Mouse (Mus musculus): ENCODE results near the gene Dock2. TPM values are rescaled to one million over a fixed set of nuclear protein-coding genes. Genes with fewer than 3 reads are reported as not detected.

Dock2 gene
- polyA plus RNA-seq, 1 experiment = 8.7 TPM

GRCm38 (mm10) chr11:34395802-34396201 is 387.9 kb downstream of the Dock2 start:
- DNase-seq = no peak
- 78% methylated on average over 3 of the region's 3 CpGs for WGBS
- Histone ChIP-seq H3K4me1 (ENCODE audit: control insufficient read depth, insufficient read depth, low read length) (no peaks in the 10 kb centered on the region), H3K4me3 (replicated peaks; ENCODE audit: extremely low read depth, low read depth, low read length) (no peak overlapping the region)
- TF ChIP-seq CTCF (IDR thresholded peaks at IDR 0.05; ENCODE audit: insufficient read depth, low read length) (no peak), POLR2A (IDR thresholded peaks at IDR 0.05; ENCODE audit: borderline replicate concordance, extremely low read depth, low read depth, low read length) (no peak)

- no peak for TF ChIP-seq CTCF (IDR thresholded peaks at IDR 0.05; ENCODE audit: insufficient read depth, low read length)
- TF ChIP-seq POLR2A (IDR thresholded peaks at IDR 0.05; ENCODE audit: borderline replicate concordance, extremely low read depth, low read depth, low read length) = no peak
- 36% methylated on average over 4 of the region's 4 CpGs for WGBS
- Histone ChIP-seq H3K4me1 (ENCODE audit: control insufficient read depth, insufficient read depth, low read length) (no peaks in the 10 kb centered on the region), H3K4me3 (replicated peaks; ENCODE audit: extremely low read depth, low read depth, low read length) (no peak overlapping the region)
- no peak for DNase-seq
Measured at GRCm38 (mm10) chr11:34392105-34392504, 391.6 kb downstream of the Dock2 start.

GRCm38 (mm10) chr11:34389261-34390116 is 394.2 kb downstream of the Dock2 start:
- DNase-seq = no peak
- Histone ChIP-seq H3K4me1 (ENCODE audit: control insufficient read depth, insufficient read depth, low read length) (no peaks in the 10 kb centered on the region), H3K4me3 (replicated peaks; ENCODE audit: extremely low read depth, low read depth, low read length) (no peak overlapping the region)
- TF ChIP-seq POLR2A (IDR thresholded peaks at IDR 0.05; ENCODE audit: borderline replicate concordance, extremely low read depth, low read depth, low read length) (no peak), CTCF (IDR thresholded peaks at IDR 0.05; ENCODE audit: insufficient read depth, low read length) (no peak)
- 71% methylated on average over 6 of the region's 6 CpGs for WGBS

- H3K4me1 ChIP-seq (ENCODE audit: control insufficient read depth, insufficient read depth, low read length) = no peaks in the 10 kb centered on the region
- H3K4me3 ChIP-seq (replicated peaks; ENCODE audit: extremely low read depth, low read depth, low read length) = no peak overlapping the region
- DNase-seq = no peak
- 50% methylated on average over 1 of the region's 1 CpGs for WGBS
- no peak for TF ChIP-seq CTCF (IDR thresholded peaks at IDR 0.05; ENCODE audit: insufficient read depth, low read length)
- no peak for TF ChIP-seq POLR2A (IDR thresholded peaks at IDR 0.05; ENCODE audit: borderline replicate concordance, extremely low read depth, low read depth, low read length)
Measured at GRCm38 (mm10) chr11:34385001-34385688, 398.5 kb downstream of the Dock2 start.

GRCm38 (mm10) chr11:34384178-34384577 is 399.5 kb downstream of the Dock2 start:
- no peak for TF ChIP-seq CTCF (IDR thresholded peaks at IDR 0.05; ENCODE audit: insufficient read depth, low read length)
- no peak for TF ChIP-seq POLR2A (IDR thresholded peaks at IDR 0.05; ENCODE audit: borderline replicate concordance, extremely low read depth, low read depth, low read length)
- no peak for DNase-seq
- Histone ChIP-seq H3K4me3 (replicated peaks; ENCODE audit: extremely low read depth, low read depth, low read length) (no peak overlapping the region), H3K4me1 (ENCODE audit: control insufficient read depth, insufficient read depth, low read length) (no peaks in the 10 kb centered on the region)
- WGBS = 46% methylated on average over 4 of the region's 4 CpGs

- Histone ChIP-seq H3K4me3 (replicated peaks; ENCODE audit: extremely low read depth, low read depth, low read length) (no peak overlapping the region), H3K4me1 (ENCODE audit: control insufficient read depth, insufficient read depth, low read length) (no peaks in the 10 kb centered on the region)
- WGBS = 81% methylated on average over 3 of the region's 3 CpGs
- TF ChIP-seq POLR2A (IDR thresholded peaks at IDR 0.05; ENCODE audit: borderline replicate concordance, extremely low read depth, low read depth, low read length) (no peak), CTCF (IDR thresholded peaks at IDR 0.05; ENCODE audit: insufficient read depth, low read length) (no peak)
- DNase-seq = no peak
Measured at GRCm38 (mm10) chr11:34383501-34383900, 400.2 kb downstream of the Dock2 start.

GRCm38 (mm10) chr11:34377649-34378048 is 406.0 kb downstream of the Dock2 start:
- WGBS = 82% methylated on average over 6 of the region's 6 CpGs
- no peak for TF ChIP-seq POLR2A (IDR thresholded peaks at IDR 0.05; ENCODE audit: borderline replicate concordance, extremely low read depth, low read depth, low read length)
- TF ChIP-seq CTCF (IDR thresholded peaks at IDR 0.05; ENCODE audit: insufficient read depth, low read length) = no peak
- DNase-seq = no peak
- Histone ChIP-seq H3K4me3 (replicated peaks; ENCODE audit: extremely low read depth, low read depth, low read length) (no peak overlapping the region), H3K4me1 (ENCODE audit: control insufficient read depth, insufficient read depth, low read length) (no peaks in the 10 kb centered on the region)

- Histone ChIP-seq H3K4me1 (ENCODE audit: control insufficient read depth, insufficient read depth, low read length) (no peaks in the 10 kb centered on the region), H3K4me3 (replicated peaks; ENCODE audit: extremely low read depth, low read depth, low read length) (no peak overlapping the region)
- DNase-seq = no peak
- TF ChIP-seq CTCF (IDR thresholded peaks at IDR 0.05; ENCODE audit: insufficient read depth, low read length) (no peak), POLR2A (IDR thresholded peaks at IDR 0.05; ENCODE audit: borderline replicate concordance, extremely low read depth, low read depth, low read length) (no peak)
- 44% methylated on average over 1 of the region's 1 CpGs for WGBS
Measured at GRCm38 (mm10) chr11:34375557-34375956, 408.1 kb downstream of the Dock2 start.

GRCm38 (mm10) chr11:34372224-34372623 is 411.5 kb downstream of the Dock2 start:
- no peak for DNase-seq
- TF ChIP-seq CTCF (IDR thresholded peaks at IDR 0.05; ENCODE audit: insufficient read depth, low read length) = no peak
- TF ChIP-seq POLR2A (IDR thresholded peaks at IDR 0.05; ENCODE audit: borderline replicate concordance, extremely low read depth, low read depth, low read length) = no peak
- 71% methylated on average over 4 of the region's 4 CpGs for WGBS
- no peak overlapping the region for H3K4me3 ChIP-seq (replicated peaks; ENCODE audit: extremely low read depth, low read depth, low read length)
- H3K4me1 ChIP-seq (ENCODE audit: control insufficient read depth, insufficient read depth, low read length) = no peaks in the 10 kb centered on the region

Data from lung, adult 2 months (tissue).